Mouse (Mus musculus) layer of hippocampus, adult 2 months (tissue): ENCODE measurements at regions not wholly inside any gene's neighbourhood (a gene's known extent, or its start where the extent isn't known, plus 50 kb on each side); places are given as distances from the start of the nearest gene placed in this dataset.

Experiments
- DNase-seq, 2 experiments: peaks; one replicate each; pipeline ENCODE4 v3.0.0; 2022; ENCODE audit warnings: low spot score in 2 of 2
- H3K27ac ChIP-seq: fragments of 200-600 bp; 2 replicates; pipeline ENCODE4 v1.8.1; 2022
- H3K4me3 ChIP-seq: fragments of 200-600 bp; 2 replicates; pipeline ENCODE4 v1.8.1; 2022; ENCODE audit warnings: mild to moderate bottlenecking
- CTCF ChIP-seq: fragments of 200-600 bp; conservative IDR thresholded peaks from 2 replicates; pipeline ENCODE4 v1.8.1; 2022; ENCODE audit warnings: antibody characterized with exemption, mild to moderate bottlenecking, moderate library complexity

DNA sequence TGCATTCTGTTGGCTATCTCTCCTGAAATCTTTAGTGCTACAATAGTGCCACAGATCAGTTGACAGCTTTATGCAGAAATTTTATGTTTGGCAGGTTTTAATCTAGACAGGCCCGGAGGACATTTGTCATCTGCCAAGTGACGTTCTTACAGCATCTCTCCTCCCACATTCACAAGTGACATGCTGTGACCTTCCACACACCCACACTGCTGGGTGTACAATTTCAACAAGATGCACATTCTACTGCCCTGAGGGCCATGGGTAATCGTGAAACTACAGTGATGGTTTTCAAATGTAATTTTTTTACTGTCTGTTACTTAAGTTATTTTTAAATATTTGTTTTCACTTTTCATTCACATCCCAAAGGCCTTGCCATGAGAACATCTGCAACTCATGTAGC, 639.2 kb upstream of the Gm11114 start:
- DNase-seq: no peak
- TF ChIP-seq CTCF: no peak
- H3K27ac ChIP-seq: no peak overlapping the region
- no peak overlapping the region for H3K4me3 ChIP-seq

DNA sequence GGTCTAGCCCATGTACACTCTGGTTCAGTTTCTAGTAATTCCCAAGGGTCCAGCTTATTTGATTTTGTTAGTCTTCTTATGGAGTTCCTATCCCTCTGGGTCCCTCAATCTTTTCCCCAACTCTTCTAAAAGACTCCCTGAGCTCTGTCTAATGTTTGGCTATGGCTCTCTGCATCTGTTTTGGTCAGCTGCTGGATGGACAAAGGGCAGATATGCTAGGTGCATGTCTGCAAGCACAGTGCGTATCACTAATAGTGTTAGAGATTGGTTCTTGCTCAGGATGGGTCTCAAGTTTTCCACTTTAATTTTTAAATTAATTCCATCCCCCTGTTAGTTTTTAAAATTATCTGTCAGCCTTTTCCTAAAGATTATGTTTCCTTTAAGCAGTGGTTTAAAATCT, 634.2 kb upstream of the Gm11114 start:
- TF ChIP-seq CTCF: no peak
- H3K27ac ChIP-seq: no peak overlapping the region
- H3K4me3 ChIP-seq: no peak overlapping the region
- no peak for DNase-seq

DNA sequence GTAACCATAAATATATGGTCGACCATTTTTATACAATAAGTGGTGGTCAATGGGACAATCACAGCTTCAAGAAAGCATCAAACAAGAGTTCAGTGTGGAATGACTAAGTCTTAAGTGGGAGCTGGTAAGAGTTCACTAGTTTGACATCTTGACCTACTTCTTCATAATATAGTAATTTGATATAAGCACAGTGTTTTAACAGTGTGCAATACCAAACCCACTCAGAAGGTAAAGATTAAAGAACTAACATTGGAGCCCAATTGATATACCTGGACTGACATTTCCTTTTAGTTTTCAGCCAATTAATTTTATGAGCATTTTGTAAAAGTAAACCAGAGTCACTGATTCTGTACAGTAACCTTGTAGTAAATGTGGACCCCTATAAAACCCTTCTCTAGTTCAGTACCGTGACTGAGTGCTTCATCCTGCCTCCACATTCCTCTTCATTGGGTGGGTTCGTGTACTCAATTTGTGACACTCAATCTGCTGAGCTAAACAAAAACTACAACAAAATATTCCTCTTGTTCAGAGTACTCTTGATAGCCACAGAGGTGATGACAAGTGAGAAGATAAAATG, 593.9 kb upstream of the Gm11114 start:
- TF ChIP-seq CTCF: no peak
- Histone ChIP-seq H3K4me3 (no peak overlapping the region), H3K27ac (no peak overlapping the region)
- no peak for DNase-seq

DNA sequence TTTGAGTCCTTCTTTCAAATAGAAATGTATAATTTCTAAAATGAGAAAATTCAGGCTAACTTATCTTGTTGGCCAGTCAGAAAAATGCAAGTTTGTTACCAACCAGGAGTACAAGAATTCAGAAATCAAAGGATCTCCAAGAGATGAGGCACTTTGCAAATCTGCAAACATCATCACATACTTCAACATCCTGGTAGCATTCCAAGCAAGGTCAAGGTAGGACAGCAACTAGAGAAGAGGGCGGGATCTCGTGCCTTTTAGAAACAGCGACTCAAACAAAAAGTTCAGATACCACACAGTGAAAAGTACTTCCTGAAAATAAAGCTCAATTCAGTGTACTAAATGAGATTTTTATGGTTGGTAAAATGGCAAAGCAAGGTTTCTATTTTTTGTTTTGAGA, 593.2 kb upstream of the Gm11114 start:
- no peak overlapping the region for H3K4me3 ChIP-seq
- no peak for TF ChIP-seq CTCF
- no peak for DNase-seq
- no peak overlapping the region for H3K27ac ChIP-seq

DNA sequence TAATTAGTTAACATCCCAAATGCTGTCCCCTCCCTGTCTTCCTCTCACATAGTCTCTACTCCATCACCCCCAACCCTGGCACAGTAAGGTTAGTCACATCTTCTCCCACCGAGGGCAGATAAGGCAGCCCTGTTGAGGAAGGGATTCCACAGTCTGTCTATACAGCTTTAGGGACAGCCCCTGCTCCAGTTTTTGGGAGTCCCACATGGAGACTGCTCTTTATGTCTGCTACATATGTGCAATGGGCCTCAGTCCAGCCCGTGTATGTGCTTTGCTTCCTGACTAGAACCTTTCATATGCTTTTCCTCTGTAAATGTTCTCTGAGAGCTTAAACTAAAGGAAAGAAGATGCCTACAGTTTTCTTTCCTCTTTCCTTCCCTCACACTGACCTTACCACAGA, 592.1 kb upstream of the Gm11114 start:
- no peak overlapping the region for H3K4me3 ChIP-seq
- TF ChIP-seq CTCF: no peak
- no peak overlapping the region for H3K27ac ChIP-seq
- no peak for DNase-seq

DNA sequence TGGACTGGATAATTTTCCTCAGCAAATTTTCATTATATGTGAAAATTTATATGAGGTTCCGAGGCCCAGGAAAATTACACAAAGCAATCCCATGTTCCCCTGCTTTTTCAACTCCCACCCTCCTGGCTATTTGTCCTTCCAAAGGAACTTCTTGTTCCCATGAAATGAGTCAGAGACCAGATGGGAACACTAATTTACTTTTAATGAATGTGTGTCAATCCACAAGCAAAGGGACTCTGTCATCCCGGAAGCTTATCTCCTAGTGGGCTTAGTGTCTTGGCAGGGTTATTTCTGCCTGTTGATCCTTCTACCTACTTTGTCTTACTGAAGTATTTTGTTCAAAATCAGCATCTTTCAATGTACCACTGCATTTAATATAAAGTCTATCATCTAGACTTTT, 573.3 kb upstream of the Gm11114 start:
- no peak for TF ChIP-seq CTCF

DNA sequence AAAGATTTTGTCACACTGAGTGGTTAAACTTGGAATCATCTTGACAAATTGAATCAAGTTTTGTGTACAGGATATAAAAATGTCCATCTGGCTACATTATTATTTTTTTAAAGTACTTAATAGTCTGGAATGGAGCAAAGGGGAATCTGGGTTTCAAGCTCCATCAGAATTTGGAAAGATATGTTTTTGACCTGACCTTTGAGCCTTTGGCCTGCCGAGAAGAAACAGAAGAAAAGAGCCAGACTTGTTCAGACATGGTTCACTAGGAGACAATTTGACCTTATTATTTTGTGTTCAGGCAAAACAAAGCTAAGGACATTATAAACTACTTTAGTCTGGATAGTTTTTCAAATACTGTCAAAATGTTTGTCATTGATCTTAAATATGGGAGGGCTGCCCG, 572.2 kb upstream of the Gm11114 start:
- TF ChIP-seq CTCF: no peak
- no peak overlapping the region for H3K27ac ChIP-seq
- DNase-seq: no peak
- no peak overlapping the region for H3K4me3 ChIP-seq

More for the DNA sequence above, 573.3 kb upstream of the Gm11114 start:
- Histone ChIP-seq H3K4me3 (no peak overlapping the region), H3K27ac (no peak overlapping the region)
- no peak for DNase-seq

DNA sequence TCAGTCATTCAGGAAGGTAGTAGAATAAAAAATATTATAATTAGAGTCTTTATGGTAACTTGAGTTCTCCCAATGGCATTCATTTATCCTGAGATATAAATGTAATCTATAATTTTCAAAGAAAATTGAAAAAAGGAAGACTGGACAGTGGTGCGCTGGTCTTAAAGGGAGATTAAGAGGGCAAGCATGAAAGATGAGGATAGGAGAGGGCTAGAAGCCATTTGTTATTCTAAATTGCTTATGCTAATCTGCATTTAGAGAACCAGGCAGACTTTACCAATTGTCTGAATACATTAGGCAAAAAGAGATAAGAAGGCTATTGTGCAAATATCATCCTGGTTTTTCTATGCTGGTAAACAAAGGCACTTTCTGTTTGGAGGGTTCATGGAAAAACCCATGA, 558.2 kb upstream of the Gm11114 start:
- no peak overlapping the region for H3K27ac ChIP-seq
- H3K4me3 ChIP-seq: no peak overlapping the region
- TF ChIP-seq CTCF: no peak
- no peak for DNase-seq

DNA sequence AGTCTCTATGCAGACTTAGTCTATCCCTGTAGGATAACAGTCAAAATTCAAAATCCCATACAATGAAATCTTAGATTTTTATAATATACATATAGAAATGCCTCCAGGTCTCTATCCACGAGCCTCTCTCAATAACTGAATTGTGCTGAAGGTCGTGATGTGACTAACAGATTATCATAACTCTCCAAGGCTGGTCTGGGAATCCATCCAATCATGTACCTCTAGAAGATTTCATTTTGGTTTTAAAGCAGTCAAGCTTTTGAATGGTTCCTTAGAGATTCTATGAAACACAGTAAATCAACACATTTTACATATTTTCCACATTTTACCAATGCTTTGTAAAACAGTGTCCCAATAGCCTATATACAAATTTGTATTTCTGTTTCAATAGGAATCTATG, 557.7 kb upstream of the Gm11114 start:
- Histone ChIP-seq H3K4me3 (no peak overlapping the region), H3K27ac (no peak overlapping the region)
- no peak for TF ChIP-seq CTCF
- no peak for DNase-seq

DNA sequence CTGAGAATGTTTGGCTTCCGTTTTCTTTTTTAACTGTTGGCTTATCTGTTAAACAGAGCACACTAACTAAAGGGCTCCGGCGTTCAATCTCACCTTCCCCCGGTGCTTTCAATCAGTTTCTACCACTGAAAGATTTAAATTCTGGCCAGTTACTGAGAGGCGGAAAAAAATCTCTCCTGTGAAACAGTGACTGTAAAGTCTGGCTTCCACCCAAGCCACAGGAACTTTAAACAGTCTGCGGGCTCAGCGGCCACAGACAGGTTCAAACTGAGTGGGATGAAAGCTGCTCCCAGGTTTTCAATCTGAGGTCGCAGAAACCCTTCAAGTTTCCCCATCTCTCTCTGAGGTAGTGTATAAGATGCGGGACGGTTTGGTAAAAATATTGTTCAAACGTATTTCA, 538.2 kb upstream of the Gm11114 start:
- no peak for TF ChIP-seq CTCF
- H3K27ac ChIP-seq: no peak overlapping the region
- no peak for DNase-seq
- no peak overlapping the region for H3K4me3 ChIP-seq

DNA sequence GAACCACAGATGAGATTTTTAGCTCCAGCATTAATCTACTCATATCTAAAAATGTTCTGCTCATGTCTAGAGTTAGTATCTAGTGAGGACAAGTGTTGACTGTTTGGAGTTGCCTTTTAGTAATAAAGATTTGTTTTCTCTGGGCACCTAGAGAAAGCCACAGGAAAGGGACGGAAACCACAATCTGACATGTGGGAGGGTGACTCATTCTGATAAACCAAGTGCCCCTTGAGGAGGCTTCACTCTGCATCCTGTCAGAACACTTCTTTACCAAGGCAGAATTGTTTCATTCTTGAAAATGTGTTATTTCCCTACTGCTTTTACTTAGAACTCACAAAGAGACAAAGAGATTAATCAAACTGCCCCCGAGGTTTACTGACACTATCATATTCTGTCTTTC, 537.4 kb upstream of the Gm11114 start:
- no peak for TF ChIP-seq CTCF

DNA sequence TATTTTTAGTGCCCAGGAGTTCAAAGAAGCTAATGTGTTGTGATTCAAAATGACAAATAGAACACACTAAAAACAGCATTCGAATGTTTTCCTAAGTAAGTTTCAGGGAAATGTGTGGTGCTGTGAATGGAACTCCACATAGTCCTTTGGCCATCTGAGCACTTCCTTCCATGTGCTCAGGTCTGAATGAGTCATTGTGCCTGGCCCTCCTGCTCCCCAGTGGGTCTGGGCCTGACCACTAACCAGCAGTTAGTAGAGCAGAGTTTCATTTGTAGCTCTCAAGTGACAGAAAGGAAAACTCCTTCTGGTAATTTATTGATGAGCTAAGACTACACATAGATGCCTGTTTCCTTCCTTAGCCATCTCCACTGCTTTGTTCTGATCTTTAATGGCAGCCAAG, 533.4 kb upstream of the Gm11114 start:
- no peak for TF ChIP-seq CTCF
- Histone ChIP-seq H3K27ac (no peak overlapping the region), H3K4me3 (no peak overlapping the region)
- DNase-seq: no peak

More for the DNA sequence above, 537.4 kb upstream of the Gm11114 start:
- no peak overlapping the region for H3K4me3 ChIP-seq
- no peak for DNase-seq
- no peak overlapping the region for H3K27ac ChIP-seq

DNA sequence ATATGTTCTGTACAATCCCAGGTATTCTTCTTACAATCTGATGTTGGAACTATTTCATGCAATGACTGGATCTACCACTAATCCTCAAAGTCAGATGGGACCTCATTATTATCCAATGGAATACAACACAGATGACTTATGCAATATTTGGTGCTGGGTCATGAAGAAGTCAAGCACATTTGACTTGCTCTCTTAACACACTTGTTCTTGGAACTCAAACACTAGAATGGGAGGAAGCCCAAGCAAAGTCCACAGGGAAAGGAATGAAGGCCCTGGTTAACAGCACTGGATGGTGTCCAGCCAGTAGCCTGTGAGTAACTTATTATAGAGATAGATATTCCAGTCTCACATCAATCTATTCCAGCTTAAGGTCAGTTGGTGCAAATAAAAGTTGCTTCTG, 486.8 kb upstream of the Gm11114 start:
- no peak for TF ChIP-seq CTCF
- Histone ChIP-seq H3K27ac (no peak overlapping the region), H3K4me3 (no peak overlapping the region)
- DNase-seq: no peak

DNA sequence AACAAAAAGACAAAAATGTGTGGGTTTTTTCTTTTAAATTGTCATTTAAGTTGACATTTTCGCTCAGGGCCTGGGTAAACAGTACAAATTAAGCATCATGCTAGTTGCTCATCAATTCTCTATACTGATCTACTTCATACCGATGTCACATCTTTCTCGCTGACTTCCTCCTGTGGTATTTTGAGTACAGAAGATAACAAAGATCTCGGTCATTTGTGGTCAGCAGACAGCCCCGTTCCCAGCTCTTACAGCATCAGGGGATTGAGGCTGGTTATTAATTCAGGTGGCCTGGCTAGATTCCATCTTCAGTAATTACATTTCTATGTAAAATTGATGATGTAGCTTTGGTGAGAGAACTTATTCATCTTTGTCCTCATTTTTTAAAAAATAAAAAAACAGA, 483.6 kb upstream of the Gm11114 start:
- Histone ChIP-seq H3K4me3 (no peak overlapping the region), H3K27ac (no peak overlapping the region)
- no peak for DNase-seq
- no peak for TF ChIP-seq CTCF

DNA sequence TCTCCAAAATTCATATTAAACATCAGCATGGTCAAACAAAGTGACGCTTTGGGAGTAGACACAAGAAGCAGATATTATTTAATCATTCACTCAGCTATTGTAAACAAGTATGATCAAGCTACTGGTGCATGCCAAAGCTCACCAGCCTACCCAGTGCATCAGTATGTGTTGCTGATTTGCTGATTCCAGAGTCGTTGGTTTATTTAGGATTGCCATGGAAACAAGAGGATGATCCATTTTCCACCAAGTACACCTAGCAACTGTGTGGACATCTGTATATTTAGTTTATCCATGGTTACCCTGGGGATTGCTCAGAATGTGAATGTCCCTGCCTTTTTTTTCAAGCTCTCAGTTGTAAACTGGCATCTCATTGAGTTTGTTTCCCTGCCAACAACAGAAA, 481.9 kb upstream of the Gm11114 start:
- Histone ChIP-seq H3K4me3 (no peak overlapping the region), H3K27ac (peak overlapping the region; percentile 24; the same call in 1 of the 2 replicates)
- DNase-seq: peak in 1 of 2 experiments; percentile 2
- TF ChIP-seq CTCF: no peak
